In genomic region chr14:62192814-62193213, GRCm38 (mm10) we compare ENCODE assay signal across 29 mouse cellular contexts.
DNase-seq lines count a peak whose midpoint lies in the region; ATAC-seq and TF ChIP-seq lines count a peak whose summit lies in the region.
"Had no signal": no experiment of that assay in that cellular context is flagged by ENCODE, and none has a peak within 500 bp of the region (broad histone marks: within the 10 kb centered on the region; RNA-seq: fewer than 3 reads in every experiment).

No protein-coding gene starts in this region.

- peaks cover 18% of the 10 kb centered on the region for H3K4me1 ChIP-seq in midbrain, embryonic 10.5 days
- no peaks in the 10 kb centered on the region for H3K4me1 ChIP-seq in midbrain, embryonic 14.5 days (ENCODE audit: control insufficient read depth, insufficient read depth, low read length)
- H3K4me1 ChIP-seq in embryonic facial prominence, embryonic 13.5 days: peaks cover 30% of the 10 kb centered on the region
- peaks cover 14% of the 10 kb centered on the region; the same call in 1 of the 2 replicates for H3K4me1 ChIP-seq in limb, embryonic 14.5 days (ENCODE audit: control insufficient read depth, insufficient read depth, low read length)
- H3K4me1 ChIP-seq: heart, embryonic 12.5 days; hindbrain, embryonic 15.5 days; liver, embryonic 15.5 days had no signal

- no peaks in the 10 kb centered on the region for H3K36me3 ChIP-seq in midbrain, embryonic 10.5 days
- no peaks in the 10 kb centered on the region for H3K36me3 ChIP-seq in midbrain, embryonic 14.5 days (ENCODE audit: control insufficient read depth, insufficient read depth, low read length)
- no peaks in the 10 kb centered on the region for H3K36me3 ChIP-seq in embryonic facial prominence, embryonic 13.5 days
- no peaks in the 10 kb centered on the region for H3K36me3 ChIP-seq in limb, embryonic 14.5 days (ENCODE audit: control insufficient read depth, insufficient read depth, low read length)
- H3K36me3 ChIP-seq: forebrain, embryonic 10.5 days; G1E; heart, embryonic 12.5 days; hindbrain, embryonic 15.5 days; intestine, embryonic 15.5 days; liver, embryonic 15.5 days; midbrain, embryonic 12.5 days had no signal

- 0 out of 2 replicates have a peak overlapping the region, but pooled peaks have one; percentile 13 for H3K27ac ChIP-seq in midbrain, embryonic 10.5 days (replicated peaks)
- H3K27ac ChIP-seq in midbrain, embryonic 14.5 days (replicated peaks; ENCODE audit: low read depth, low read length): no peak overlapping the region
- H3K27ac ChIP-seq in embryonic facial prominence, embryonic 13.5 days: peak overlapping the region; percentile 71
- H3K27ac ChIP-seq in limb, embryonic 14.5 days (replicated peaks; ENCODE audit: low read depth, low read length): peak overlapping the region; percentile 64
- H3K27ac ChIP-seq: forebrain, embryonic 10.5 days; gastrocnemius, adult 2 months; heart, adult 2 months; hindbrain, embryonic 15.5 days; intestine, embryonic 15.5 days; liver, embryonic 15.5 days; midbrain, embryonic 12.5 days; stomach, postnatal 0 days had no signal

- TF ChIP-seq POLR2A in limb, embryonic 14.5 days (IDR thresholded peaks at IDR 0.05; ENCODE audit: borderline replicate concordance, extremely low read depth, insufficient read depth, insufficient read length): no peak

- DNase-seq in heart, adult 11 months: peak; percentile 70
- no peak for DNase-seq in heart, postnatal 4 days
- DNase-seq in midbrain, embryonic 10.5 days (ENCODE audit: low spot score): no peak
- DNase-seq in midbrain, embryonic 14.5 days: no peak
- no peak for DNase-seq in limb, embryonic 14.5 days (ENCODE audit: low spot score)
- DNase-seq in left cerebral cortex, postnatal 25 days (ENCODE audit: low spot score in 2 of 2): no peak
- DNase-seq in cerebellum, adult 11-12 months: no peak
- DNase-seq: adrenal gland, postnatal 10 days; cerebellum, adult 11 months; cerebellum, adult 9-11 months; gastrocnemius, adult 2 months; gastrocnemius, postnatal 36 days; heart, adult 2 months; kidney, adult 2 months; kidney, postnatal 4 days; layer of hippocampus, postnatal 36 days; lung, postnatal 10 days; right cerebral cortex, postnatal 4 days had no signal

- no peaks in the 10 kb centered on the region for H3K27me3 ChIP-seq in midbrain, embryonic 10.5 days (ENCODE audit: low read depth, poor library complexity, severe bottlenecking)
- no peaks in the 10 kb centered on the region for H3K27me3 ChIP-seq in midbrain, embryonic 14.5 days (ENCODE audit: control insufficient read depth, insufficient read depth, low read length)
- no peaks in the 10 kb centered on the region for H3K27me3 ChIP-seq in embryonic facial prominence, embryonic 13.5 days
- H3K27me3 ChIP-seq in limb, embryonic 14.5 days (ENCODE audit: control insufficient read depth, insufficient read depth, low read length): no peaks in the 10 kb centered on the region
- H3K27me3 ChIP-seq: heart, embryonic 12.5 days; hindbrain, embryonic 15.5 days; intestine, embryonic 15.5 days; liver, embryonic 15.5 days; midbrain, embryonic 12.5 days had no signal

- no peak overlapping the region for H3K9ac ChIP-seq in midbrain, embryonic 14.5 days (replicated peaks; ENCODE audit: low read length)
- H3K9ac ChIP-seq in embryonic facial prominence, embryonic 13.5 days: no peak overlapping the region
- no peak overlapping the region for H3K9ac ChIP-seq in limb, embryonic 14.5 days (ENCODE audit: low read depth, low read length, severe bottlenecking)
- H3K9ac ChIP-seq: heart, embryonic 12.5 days; hindbrain, embryonic 15.5 days; intestine, embryonic 15.5 days; liver, embryonic 15.5 days; midbrain, embryonic 12.5 days had no signal

- H3K9me3 ChIP-seq in midbrain, embryonic 10.5 days (replicated peaks): no peaks in the 10 kb centered on the region
- no peaks in the 10 kb centered on the region for H3K9me3 ChIP-seq in midbrain, embryonic 14.5 days (ENCODE audit: control insufficient read depth, low read length)
- H3K9me3 ChIP-seq in embryonic facial prominence, embryonic 13.5 days: no peaks in the 10 kb centered on the region
- H3K9me3 ChIP-seq in limb, embryonic 14.5 days (ENCODE audit: control insufficient read depth, low read length): no peaks in the 10 kb centered on the region
- H3K9me3 ChIP-seq: forebrain, embryonic 10.5 days; G1E; heart, embryonic 12.5 days; hindbrain, embryonic 15.5 days; intestine, embryonic 15.5 days; liver, embryonic 15.5 days; midbrain, embryonic 12.5 days had no signal

- ATAC-seq in midbrain, embryonic 14.5 days (ENCODE audit: low FRiP score, low TSS enrichment): no peak
- no peak for ATAC-seq in embryonic facial prominence, embryonic 13.5 days (ENCODE audit: insufficient number of reproducible peaks, insufficient read depth, low FRiP score, low TSS enrichment, low read depth)
- peak; percentile 45; the same call in 1 of the 2 replicates for ATAC-seq in limb, embryonic 14.5 days (ENCODE audit: low FRiP score, low read depth)
- ATAC-seq: forebrain, embryonic 16.5 days; intestine, embryonic 15.5 days; Patski had no signal

- intact Hi-C loops in left cerebral cortex, postnatal 25 days (cut with DNase I): no loop called here

- H3K4me3 ChIP-seq in midbrain, embryonic 10.5 days: no peak overlapping the region
- H3K4me3 ChIP-seq in midbrain, embryonic 14.5 days (replicated peaks; ENCODE audit: low read depth, low read length): no peak overlapping the region
- H3K4me3 ChIP-seq in embryonic facial prominence, embryonic 13.5 days: no peak overlapping the region
- no peak overlapping the region for H3K4me3 ChIP-seq in limb, embryonic 14.5 days (replicated peaks; ENCODE audit: low read length)
- H3K4me3 ChIP-seq: forebrain, embryonic 10.5 days; gastrocnemius, adult 2 months; heart, adult 2 months; heart, embryonic 12.5 days; hindbrain, embryonic 15.5 days; intestine, embryonic 15.5 days; liver, embryonic 15.5 days; midbrain, embryonic 12.5 days had no signal

- H3K4me2 ChIP-seq in midbrain, embryonic 14.5 days (ENCODE audit: low read length): no peak overlapping the region
- H3K4me2 ChIP-seq in embryonic facial prominence, embryonic 13.5 days: no peak overlapping the region
- H3K4me2 ChIP-seq in limb, embryonic 14.5 days (replicated peaks; ENCODE audit: low read depth, low read length, severe bottlenecking): no peak overlapping the region
- H3K4me2 ChIP-seq: heart, embryonic 12.5 days; hindbrain, embryonic 15.5 days; intestine, embryonic 15.5 days; liver, embryonic 15.5 days; midbrain, embryonic 12.5 days had no signal

- WGBS in midbrain, embryonic 10.5 days: 70% methylated on average over 8 of the region's 8 CpGs
- WGBS in midbrain, embryonic 14.5 days: 41% methylated on average over 8 of the region's 8 CpGs
- 32% methylated on average over 8 of the region's 8 CpGs for WGBS in embryonic facial prominence, embryonic 13.5 days
- 44% methylated on average over 8 of the region's 8 CpGs for WGBS in limb, embryonic 14.5 days
